Mouse (Mus musculus) gastrocnemius, postnatal 14 days (tissue): ENCODE data around the gene Ptpa. TPM values are rescaled to one million over a fixed set of nuclear protein-coding genes. Genes with fewer than 3 reads are reported as not detected.
"Not testable (repeated sequence)": the region's sequence is repeated elsewhere in the genome, so short reads cannot be mapped to it uniquely, and the experiment has no call there.

Experiments used
- DNase-seq: peaks from one replicate; pipeline ENCODE4 v3.0.0; 2021; ENCODE audit warnings: mixed read lengths
- intact Hi-C: fragments of 180-260 bp; cut with DNase I; formaldehyde crosslinking; loops from one replicate; pipeline ENCODE4 v1.15.1; 2025; ENCODE audit warnings: low total_unique reads
- total RNA-seq, 2 experiments: library from RNA; stranded (reverse); gene quantifications; 2 replicates each; pipeline ENCODE4 v1.2.3; 2021

Gene Ptpa
- total RNA-seq, 2 experiments from 2014 or later = 71.1 to 80.7 TPM

- intact Hi-C loops = no loop called here
- no peak for DNase-seq
Observed at GRCm38 (mm10) chr2:30399191-30400171, 16.4 kb upstream of the Ptpa start.

- no peak for DNase-seq
- intact Hi-C loops = no loop called here
Observed at GRCm38 (mm10) chr2:30401581-30401980, 14.3 kb upstream of the Ptpa start.

- intact Hi-C loops = no loop called here
- peak; percentile 70 for DNase-seq
Observed at GRCm38 (mm10) chr2:30402351-30402826, 13.4 kb upstream of the Ptpa start.

- no peak for DNase-seq
- intact Hi-C loops = no loop called here
Observed at GRCm38 (mm10) chr2:30402843-30403242, 13.0 kb upstream of the Ptpa start.

- intact Hi-C loops = no loop called here
- no peak for DNase-seq
Observed at GRCm38 (mm10) chr2:30403870-30404269, 12.0 kb upstream of the Ptpa start.

- no peak for DNase-seq
- intact Hi-C loops = no loop called here
Observed at GRCm38 (mm10) chr2:30407221-30407620, 8.6 kb upstream of the Ptpa start.

GRCm38 (mm10) chr2:30407778-30408177 is 8.1 kb upstream of the Ptpa start:
- DNase-seq = no peak
- intact Hi-C loops = no loop called here

- intact Hi-C loops = no loop called here
Observed at GRCm38 (mm10) chr2:30408452-30409100, 7.3 kb upstream of the Ptpa start.

GRCm38 (mm10) chr2:30409454-30410176 is 6.2 kb upstream of the Ptpa start:
- peak; percentile 52 for DNase-seq
- intact Hi-C loops = no loop called here

More at GRCm38 (mm10) chr2:30408452-30409100, 7.3 kb upstream of the Ptpa start:
- DNase-seq = no peak

GRCm38 (mm10) chr2:30413038-30413973 is 2.5 kb upstream of the Ptpa start:
- intact Hi-C loops = no loop called here
- no peak for DNase-seq

GRCm38 (mm10) chr2:30414101-30414500 is 1.7 kb upstream of the Ptpa start:
- intact Hi-C loops = no loop called here
- no peak for DNase-seq

GRCm38 (mm10) chr2:30414681-30415080 is 1.2 kb upstream of the Ptpa start:
- no peak for DNase-seq
- intact Hi-C loops = no loop called here

- peak; percentile 96 for DNase-seq
- intact Hi-C loops = no loop called here
Observed at GRCm38 (mm10) chr2:30415157-30415935, 493 bp upstream of the Ptpa start, which contains the start of gene Crat. Gene Crat, minus strand, starts transcription at chr2:30415813.

GRCm38 (mm10) chr2:30416649-30416965 is 768 bp downstream of the Ptpa start:
- intact Hi-C loops = no loop called here
- DNase-seq = no peak

- intact Hi-C loops, DNase-seq: not testable (repeated sequence)
Observed at GRCm38 (mm10) chr2:30417154-30417553, 1.3 kb downstream of the Ptpa start.

- intact Hi-C loops = no loop called here
- DNase-seq = no peak
Observed at GRCm38 (mm10) chr2:30417595-30418165, 1.8 kb downstream of the Ptpa start.

- intact Hi-C loops = no loop called here
- no peak for DNase-seq
Observed at GRCm38 (mm10) chr2:30418259-30418658, 2.4 kb downstream of the Ptpa start.

- intact Hi-C loops = no loop called here
- DNase-seq = no peak
Observed at GRCm38 (mm10) chr2:30419112-30419511, 3.3 kb downstream of the Ptpa start.
